Mouse (Mus musculus) E14TG2a.4 (cell line): ENCODE data around the gene Ttll5.

ENCODE experiments used
- CTCF ChIP-seq: conservative IDR thresholded peaks from 2 replicates; pipeline ENCODE4 v1.5.1; 2014; ENCODE audit warnings: low read length
- POU5F1 ChIP-seq: IDR thresholded peaks from 2 replicates; pipeline ENCODE4 v1.6.1; 2014; ENCODE audit warnings: low read length, borderline replicate concordance

DNA sequence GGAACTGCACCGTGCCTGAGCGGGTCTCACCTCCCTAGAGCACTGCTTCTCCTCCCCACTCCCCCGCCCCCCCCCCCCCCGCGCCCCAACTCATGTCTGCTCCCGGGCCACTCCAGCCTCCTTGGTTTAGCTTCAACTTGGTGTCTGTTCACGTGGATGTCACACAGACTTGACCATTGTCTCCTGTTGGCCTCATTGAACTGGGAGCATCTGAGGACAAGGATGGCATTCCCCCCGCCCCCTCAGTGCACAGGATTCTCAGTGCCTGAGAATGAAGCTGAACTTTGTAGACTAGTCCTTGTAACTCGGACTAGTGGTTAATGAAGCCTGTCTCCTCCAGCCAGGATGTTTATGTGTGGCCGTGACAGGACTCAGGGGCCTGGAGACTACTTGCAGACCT, 281.1 kb downstream of the Ttll5 start:
- no peak for TF ChIP-seq CTCF
- no peak for TF ChIP-seq POU5F1
